Mouse (Mus musculus): ENCODE data around the gene Cdc42. TPM values are rescaled to one million over a fixed set of nuclear protein-coding genes. Genes with fewer than 3 reads are reported as not detected.

The Cdc42 gene
- polyA plus RNA-seq, 1 experiment from 2014 or later = 462 TPM

- no peak for ATAC-seq (replicated peaks; ENCODE audit: insufficient number of reproducible peaks, insufficient read depth, low FRiP score, low read depth)
- peak overlapping the region; percentile 20; the same call in 1 of the 2 replicates for H3K4me3 ChIP-seq
- 34% methylated on average over 15 of the region's 16 CpGs for WGBS
- peak overlapping the region; percentile 5; the same call in 1 of the 2 replicates for H3K27ac ChIP-seq
- peak overlapping the region; percentile 50 for H3K4me2 ChIP-seq
- no peaks in the 10 kb centered on the region for H3K27me3 ChIP-seq
- H3K9ac ChIP-seq = peak overlapping the region; percentile 31; the same call in 1 of the 2 replicates
- peaks cover 10% of the 10 kb centered on the region for H3K4me1 ChIP-seq (replicated peaks)
- H3K36me3 ChIP-seq = no peaks in the 10 kb centered on the region
- H3K9me3 ChIP-seq (replicated peaks) = no peaks in the 10 kb centered on the region
Measured at GRCm38 (mm10) chr4:137380702-137381605, 23.4 kb upstream of the Cdc42 start.

- Histone ChIP-seq H3K9ac (no peak overlapping the region), H3K9me3 (replicated peaks) (no peaks in the 10 kb centered on the region), H3K4me1 (replicated peaks) (peaks cover 16% of the 10 kb centered on the region), H3K27me3 (no peaks in the 10 kb centered on the region), H3K4me3 (no peak overlapping the region), H3K27ac (no peak overlapping the region), H3K36me3 (no peaks in the 10 kb centered on the region), H3K4me2 (no peak overlapping the region)
- WGBS = 90% methylated on average over 10 of the region's 10 CpGs
- ATAC-seq (replicated peaks; ENCODE audit: insufficient number of reproducible peaks, insufficient read depth, low FRiP score, low read depth) = no peak
Measured at GRCm38 (mm10) chr4:137379713-137380255, 22.3 kb upstream of the Cdc42 start.

- Histone ChIP-seq H3K4me2 (no peak overlapping the region), H3K9me3 (replicated peaks) (no peaks in the 10 kb centered on the region), H3K36me3 (no peaks in the 10 kb centered on the region), H3K4me3 (no peak overlapping the region), H3K27ac (no peak overlapping the region), H3K4me1 (replicated peaks) (peaks cover 16% of the 10 kb centered on the region), H3K27me3 (no peaks in the 10 kb centered on the region), H3K9ac (no peak overlapping the region)
- WGBS = 84% methylated on average over 3 of the region's 3 CpGs
- no peak for ATAC-seq (replicated peaks; ENCODE audit: insufficient number of reproducible peaks, insufficient read depth, low FRiP score, low read depth)
Measured at GRCm38 (mm10) chr4:137379085-137379484, 21.6 kb upstream of the Cdc42 start.

DNA sequence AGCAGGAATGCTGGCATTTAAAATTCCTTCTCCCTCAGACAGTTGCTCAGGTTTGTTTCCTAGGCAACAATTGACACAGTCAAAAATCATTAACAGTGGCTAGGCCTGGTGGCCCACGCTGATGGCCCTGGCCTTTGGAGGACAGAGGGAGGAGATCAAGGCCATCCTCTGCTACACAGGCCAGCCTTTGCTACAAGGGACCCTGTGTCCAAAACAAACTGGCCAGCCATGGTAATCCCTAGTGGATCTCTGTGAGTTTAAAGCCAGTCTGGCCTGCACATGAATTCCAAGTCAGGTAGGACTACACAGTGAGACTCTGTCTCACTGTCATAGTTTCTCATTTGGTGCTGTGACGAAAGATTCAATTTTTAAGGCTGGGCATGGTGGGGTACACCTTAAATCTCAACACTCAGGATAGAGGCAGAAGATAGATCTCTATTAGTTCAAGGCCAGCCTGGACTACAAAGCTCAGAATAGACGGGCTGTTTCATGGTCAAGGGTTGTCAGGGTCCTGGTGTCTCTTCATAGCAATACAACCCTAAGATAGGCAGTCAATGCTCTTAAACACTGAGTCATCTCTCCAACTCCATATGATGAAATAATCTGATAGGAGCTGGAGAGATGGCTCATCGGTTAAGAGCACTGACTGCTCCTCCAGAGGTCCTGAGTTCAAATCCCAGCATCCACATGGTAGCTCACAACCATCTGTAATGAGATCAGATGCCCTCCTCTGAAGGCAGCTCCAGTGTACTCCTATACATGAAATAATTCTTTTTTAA, 20.2 kb upstream of the Cdc42 start:
- Histone ChIP-seq H3K9me3 (replicated peaks) (no peaks in the 10 kb centered on the region), H3K36me3 (no peaks in the 10 kb centered on the region), H3K9ac (no peak overlapping the region), H3K4me3 (no peak overlapping the region), H3K27me3 (no peaks in the 10 kb centered on the region), H3K4me2 (no peak overlapping the region), H3K27ac (no peak overlapping the region), H3K4me1 (replicated peaks) (peaks cover 16% of the 10 kb centered on the region)
- ATAC-seq (replicated peaks; ENCODE audit: insufficient number of reproducible peaks, insufficient read depth, low FRiP score, low read depth) = no peak
- WGBS = 78% methylated on average over 4 of the region's 4 CpGs

GRCm38 (mm10) chr4:137376778-137377177, 19.3 kb upstream of the Cdc42 start:
- Histone ChIP-seq H3K4me3 (no peak overlapping the region), H3K4me1 (replicated peaks) (peaks cover 16% of the 10 kb centered on the region), H3K27ac (no peak overlapping the region), H3K9me3 (replicated peaks) (no peaks in the 10 kb centered on the region), H3K4me2 (no peak overlapping the region), H3K9ac (no peak overlapping the region), H3K27me3 (no peaks in the 10 kb centered on the region), H3K36me3 (no peaks in the 10 kb centered on the region)
- WGBS = 48% methylated on average over 2 of the region's 2 CpGs
- ATAC-seq (replicated peaks; ENCODE audit: insufficient number of reproducible peaks, insufficient read depth, low FRiP score, low read depth) = no peak

- no peak for ATAC-seq (replicated peaks; ENCODE audit: insufficient number of reproducible peaks, insufficient read depth, low FRiP score, low read depth)
- Histone ChIP-seq H3K36me3 (no peaks in the 10 kb centered on the region), H3K4me2 (peak overlapping the region; percentile 38), H3K4me3 (no peak overlapping the region), H3K27me3 (no peaks in the 10 kb centered on the region), H3K27ac (peak overlapping the region; percentile 53), H3K9me3 (replicated peaks) (no peaks in the 10 kb centered on the region), H3K4me1 (replicated peaks) (peaks cover 11% of the 10 kb centered on the region), H3K9ac (0 out of 2 replicates have a peak overlapping the region, but pooled peaks have one; percentile 19)
- WGBS = 42% methylated on average over 19 of the region's 19 CpGs
Measured at GRCm38 (mm10) chr4:137375314-137376278, 18.1 kb upstream of the Cdc42 start.

DNA sequence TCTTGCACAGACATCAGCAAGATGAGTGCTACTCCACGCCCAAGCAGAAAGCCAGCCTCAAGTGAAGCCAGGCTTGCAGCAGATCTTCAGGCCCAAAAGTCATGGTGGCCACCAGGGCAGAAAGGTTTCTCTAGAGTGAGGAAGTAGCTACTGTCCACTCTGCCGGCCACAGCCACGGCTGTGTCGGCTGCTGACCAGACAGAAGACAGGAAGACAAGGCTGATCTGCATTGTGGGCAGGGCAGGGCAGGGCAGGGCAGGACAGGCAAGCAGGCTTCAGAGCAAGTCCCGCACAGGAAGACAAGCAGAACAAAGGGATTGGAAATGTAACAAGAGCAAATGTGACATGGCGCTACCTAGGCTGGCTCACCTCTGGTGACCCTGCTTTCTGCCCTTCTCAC, 16.2 kb upstream of the Cdc42 start:
- 61% methylated on average over 6 of the region's 6 CpGs for WGBS
- Histone ChIP-seq H3K4me1 (replicated peaks) (peaks cover 21% of the 10 kb centered on the region), H3K4me2 (no peak overlapping the region), H3K4me3 (no peak overlapping the region), H3K9ac (no peak overlapping the region), H3K27me3 (no peaks in the 10 kb centered on the region), H3K36me3 (no peaks in the 10 kb centered on the region), H3K27ac (no peak overlapping the region), H3K9me3 (replicated peaks) (no peaks in the 10 kb centered on the region)
- no peak for ATAC-seq (replicated peaks; ENCODE audit: insufficient number of reproducible peaks, insufficient read depth, low FRiP score, low read depth)

DNA sequence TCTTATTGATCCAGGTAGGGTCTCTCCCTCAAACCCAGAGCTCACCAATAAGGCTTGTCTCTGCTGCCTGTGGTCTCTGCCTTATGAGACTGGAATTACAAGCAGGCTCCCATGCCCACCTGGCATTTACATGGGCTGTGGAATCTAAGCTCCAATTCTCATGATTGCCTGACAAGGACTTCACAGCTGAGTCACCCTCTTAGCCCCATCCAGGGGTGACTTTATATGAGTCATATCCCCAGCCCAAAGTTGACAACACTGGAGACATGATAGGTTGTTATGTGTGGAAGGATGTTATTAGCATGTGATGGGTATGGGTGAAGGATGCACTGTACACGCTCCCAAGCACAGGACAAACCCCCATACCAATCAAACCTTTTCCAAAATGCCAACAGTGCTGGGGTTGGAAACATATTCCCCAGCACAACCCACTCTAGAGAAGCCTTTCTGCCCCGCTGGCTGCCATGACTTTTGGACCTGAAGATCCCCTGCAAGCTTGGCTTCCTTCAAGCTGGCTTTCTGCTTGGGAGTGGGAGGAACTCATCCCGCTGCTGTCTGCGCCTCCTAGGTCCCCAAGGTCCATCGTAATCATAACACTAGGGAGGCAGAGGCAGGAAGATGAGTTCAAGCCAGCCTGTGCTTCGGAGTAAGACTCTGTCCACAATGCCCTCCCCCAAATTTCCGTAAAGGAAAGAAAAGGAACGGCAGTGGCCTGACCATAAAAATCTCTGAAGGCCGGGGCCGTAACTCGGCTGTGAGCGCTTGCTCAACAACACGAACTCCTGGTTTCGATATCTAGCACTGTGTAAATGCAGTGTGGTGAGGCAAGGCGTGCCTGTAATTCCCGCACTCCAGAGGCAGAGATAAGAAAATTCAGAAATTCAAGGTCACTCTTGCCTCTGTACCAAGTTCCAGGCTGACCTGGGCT, 14.3 kb upstream of the Cdc42 start:
- H3K9me3 ChIP-seq (replicated peaks) = no peaks in the 10 kb centered on the region
- no peak overlapping the region for H3K4me3 ChIP-seq
- H3K27me3 ChIP-seq = no peaks in the 10 kb centered on the region
- no peaks in the 10 kb centered on the region for H3K36me3 ChIP-seq
- no peak for ATAC-seq (replicated peaks; ENCODE audit: insufficient number of reproducible peaks, insufficient read depth, low FRiP score, low read depth)
- H3K9ac ChIP-seq = no peak overlapping the region
- H3K4me2 ChIP-seq = no peak overlapping the region
- WGBS = 72% methylated on average over 16 of the region's 16 CpGs
- H3K27ac ChIP-seq = no peak overlapping the region
- H3K4me1 ChIP-seq (replicated peaks) = peaks cover 33% of the 10 kb centered on the region

DNA sequence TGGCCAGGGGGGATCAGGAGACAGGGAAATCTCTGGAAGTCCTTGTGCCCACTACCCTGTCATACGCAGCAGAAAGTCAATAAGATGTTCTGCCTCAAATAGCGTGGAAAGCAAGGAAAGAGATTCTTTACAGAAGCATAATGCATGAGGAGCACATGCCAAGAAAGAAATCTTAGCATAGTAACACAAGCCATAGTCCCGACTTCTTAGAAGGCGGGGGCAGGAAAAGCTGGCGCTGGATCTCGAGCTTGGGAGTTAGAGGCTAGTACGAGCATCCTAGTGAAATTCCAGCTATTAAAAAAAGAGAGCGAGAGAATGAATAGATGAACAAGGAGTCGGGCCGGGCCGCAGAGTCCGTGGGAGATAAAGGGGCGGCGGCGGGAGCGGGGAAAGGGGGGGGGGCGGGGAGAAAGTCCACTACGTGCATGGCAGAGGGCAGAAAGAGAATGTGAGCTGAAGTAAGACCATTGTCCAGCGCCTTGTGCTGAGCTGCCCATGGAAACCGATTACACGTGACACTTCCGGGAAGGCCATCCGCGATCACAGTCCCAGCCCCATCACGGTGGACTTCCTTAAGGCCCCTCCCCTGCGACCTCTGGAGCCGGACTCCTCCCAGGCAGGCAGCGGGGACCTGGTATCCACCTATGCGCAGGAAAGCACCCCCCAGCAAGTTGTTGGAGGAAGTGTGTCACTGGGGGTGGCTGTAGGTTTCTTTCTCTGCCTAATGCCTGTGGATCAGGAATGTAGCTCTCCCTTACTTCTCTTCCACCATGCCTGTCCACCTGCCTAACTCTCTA, 12.6 kb upstream of the Cdc42 start:
- Histone ChIP-seq H3K27me3 (no peaks in the 10 kb centered on the region), H3K27ac (peak overlapping the region; percentile 61), H3K4me1 (replicated peaks) (peaks cover 23% of the 10 kb centered on the region), H3K4me2 (peak overlapping the region; percentile 87), H3K9ac (peak overlapping the region; percentile 61), H3K36me3 (no peaks in the 10 kb centered on the region), H3K9me3 (replicated peaks) (no peaks in the 10 kb centered on the region), H3K4me3 (peak overlapping the region; percentile 51)
- ATAC-seq (replicated peaks; ENCODE audit: insufficient number of reproducible peaks, insufficient read depth, low FRiP score, low read depth) = peak; percentile 65
- WGBS = 9% methylated on average over 28 of the region's 29 CpGs
